Mouse (Mus musculus) limb, embryonic 12.5 days (tissue): ENCODE data around the gene Tmtc1. TPM values are rescaled to one million over a fixed set of nuclear protein-coding genes. Genes with fewer than 3 reads are reported as not detected.

Source experiments
- ATAC-seq: fragments of 200-750 bp; cut with Nextera tagmentation; 2 replicates; pipeline ENCODE4 v1.8.0; 2017; ENCODE audit warnings: low read depth, moderate TSS enrichment; ENCODE audit not compliant: insufficient number of reproducible peaks, insufficient read depth, low FRiP score, low TSS enrichment
- H3K27ac ChIP-seq: fragments of 300-500 bp; sonication (generic); 2 replicates; pipeline ENCODE4 v1.5.1; 2016; ENCODE audit warnings: mild to moderate bottlenecking, moderate library complexity
- H3K27me3 ChIP-seq: fragments of 300-500 bp; sonication (generic); 2 replicates; pipeline ENCODE4 v1.6.1; 2016; ENCODE audit warnings: mild to moderate bottlenecking, moderate library complexity
- H3K36me3 ChIP-seq: fragments of 300-500 bp; sonication (generic); 2 replicates; pipeline ENCODE4 v1.6.1; 2016; ENCODE audit warnings: mild to moderate bottlenecking, moderate library complexity
- H3K4me1 ChIP-seq: fragments of 300-500 bp; sonication (generic); replicated peaks from 2 replicates; pipeline ENCODE4 v1.6.1; 2016
- H3K4me2 ChIP-seq: fragments of 300-500 bp; sonication (generic); 2 replicates; pipeline ENCODE4 v1.6.1; 2016; ENCODE audit warnings: mild to moderate bottlenecking, moderate library complexity
- H3K4me3 ChIP-seq: fragments of 300-500 bp; sonication (generic); replicated peaks from 2 replicates; pipeline ENCODE4 v1.5.1; 2016; ENCODE audit warnings: mild to moderate bottlenecking
- H3K9ac ChIP-seq: fragments of 300-500 bp; sonication (generic); replicated peaks from 2 replicates; pipeline ENCODE4 v1.6.1; 2016; ENCODE audit warnings: mild to moderate bottlenecking, moderate library complexity
- H3K9me3 ChIP-seq: fragments of 300-500 bp; sonication (generic); 2 replicates; pipeline ENCODE4 v1.6.1; 2016; ENCODE audit warnings: mild to moderate bottlenecking, moderate library complexity
- WGBS: fragments of 180-500 bp; shearing (Covaris S2); methylation state at CpG from one replicate; pipeline ENCODE4 v1.1.7; 2016; 5-methylcytosine and 5-hydroxymethylcytosine counted together
- polyA plus RNA-seq: library from polyadenylated mRNA; unstranded; fragments of >200 nt; fragmentation: Nextera tagmentation; extraction: Ambion mirVana; gene quantifications from 2 replicates; pipeline ENCODE4 v1.2.1, GENCODE M21; 2016

Gene Tmtc1
- 1.8 and 1.9 TPM in 2 replicates for polyA plus RNA-seq

GRCm38 (mm10) chr6:148443726-148444701 is at the start of gene Tmtc1:
TSS of gene Tmtc1 (minus strand) at chr6:148444389.
- ATAC-seq, result peak; percentile 80
- no peak within 1 kb of the TSS for H3K27ac ChIP-seq
- under 1% methylated on average over 96 of the region's 99 CpGs for WGBS
- peak within 1 kb of the TSS; percentile 93 for H3K4me2 ChIP-seq
- peaks cover 29% of the 10 kb centered on the region for H3K4me1 ChIP-seq
- H3K36me3 ChIP-seq, result no peaks in the 10 kb centered on the region
- H3K4me3 ChIP-seq, result peak within 1 kb of the TSS; percentile 80
- peaks cover 49% of the 10 kb centered on the region for H3K27me3 ChIP-seq
- H3K9ac ChIP-seq, result peak within 1 kb of the TSS; percentile 69
- no peaks in the 10 kb centered on the region; the same call in 1 of the 2 replicates for H3K9me3 ChIP-seq

GRCm38 (mm10) chr6:148491849-148492248 is 47.7 kb upstream of the Tmtc1 start:
- no peak for ATAC-seq
- no peak overlapping the region for H3K4me2 ChIP-seq
- H3K4me3 ChIP-seq, result no peak overlapping the region
- no peaks in the 10 kb centered on the region for H3K27me3 ChIP-seq
- 80% methylated on average over 5 of the region's 5 CpGs for WGBS
- H3K27ac ChIP-seq, result no peak overlapping the region
- no peaks in the 10 kb centered on the region; the same call in 1 of the 2 replicates for H3K4me1 ChIP-seq
- no peaks in the 10 kb centered on the region for H3K36me3 ChIP-seq
- H3K9me3 ChIP-seq, result no peaks in the 10 kb centered on the region
- H3K9ac ChIP-seq, result no peak overlapping the region

GRCm38 (mm10) chr6:148486756-148487155 is 42.6 kb upstream of the Tmtc1 start:
- H3K9ac ChIP-seq, result no peak overlapping the region
- H3K4me3 ChIP-seq, result no peak overlapping the region
- WGBS, result 61% methylated on average over 3 of the region's 3 CpGs
- H3K4me2 ChIP-seq, result no peak overlapping the region
- H3K4me1 ChIP-seq, result no peaks in the 10 kb centered on the region
- H3K27ac ChIP-seq, result no peak overlapping the region
- no peaks in the 10 kb centered on the region for H3K36me3 ChIP-seq
- ATAC-seq, result 0 out of 2 replicates have a peak, but pooled peaks have one; percentile 26
- H3K9me3 ChIP-seq, result no peaks in the 10 kb centered on the region
- H3K27me3 ChIP-seq, result no peaks in the 10 kb centered on the region

DNA sequence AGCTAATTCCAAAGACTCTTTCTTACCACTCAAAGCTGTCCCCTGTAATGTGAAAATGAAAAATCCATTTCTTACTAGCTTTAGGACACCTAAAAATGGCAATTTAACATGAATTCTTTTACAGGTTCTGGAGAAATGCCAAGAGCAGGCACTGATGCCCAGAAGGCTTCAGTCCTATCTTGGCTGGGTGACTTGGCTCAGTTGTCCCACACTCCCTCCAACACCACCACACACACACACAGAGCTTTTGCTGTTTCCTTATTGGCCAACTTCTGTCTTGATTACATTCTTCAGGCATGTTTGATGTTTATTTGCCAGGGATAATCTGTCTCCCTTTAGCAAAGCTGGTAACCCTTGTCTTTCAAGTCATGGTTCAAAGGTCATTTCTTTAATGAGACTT is 37.7 kb upstream of the Tmtc1 start:
- Histone ChIP-seq H3K27ac (no peak overlapping the region), H3K9me3 (no peaks in the 10 kb centered on the region), H3K27me3 (no peaks in the 10 kb centered on the region), H3K9ac (no peak overlapping the region), H3K4me3 (no peak overlapping the region), H3K4me1 (peaks cover 8% of the 10 kb centered on the region), H3K36me3 (no peaks in the 10 kb centered on the region), H3K4me2 (no peak overlapping the region)
- ATAC-seq, result no peak

GRCm38 (mm10) chr6:148479671-148480237 is 35.6 kb upstream of the Tmtc1 start:
- Histone ChIP-seq H3K27ac (no peak overlapping the region), H3K4me2 (no peak overlapping the region), H3K27me3 (no peaks in the 10 kb centered on the region), H3K9ac (no peak overlapping the region), H3K36me3 (no peaks in the 10 kb centered on the region), H3K4me1 (peaks cover 8% of the 10 kb centered on the region), H3K9me3 (no peaks in the 10 kb centered on the region), H3K4me3 (no peak overlapping the region)
- 0 out of 2 replicates have a peak, but pooled peaks have one; percentile 63 for ATAC-seq
- WGBS, result 57% methylated on average over 2 of the region's 2 CpGs

GRCm38 (mm10) chr6:148478350-148478749 is 34.2 kb upstream of the Tmtc1 start:
- no peak for ATAC-seq
- WGBS, result 82% methylated on average over 6 of the region's 6 CpGs

DNA sequence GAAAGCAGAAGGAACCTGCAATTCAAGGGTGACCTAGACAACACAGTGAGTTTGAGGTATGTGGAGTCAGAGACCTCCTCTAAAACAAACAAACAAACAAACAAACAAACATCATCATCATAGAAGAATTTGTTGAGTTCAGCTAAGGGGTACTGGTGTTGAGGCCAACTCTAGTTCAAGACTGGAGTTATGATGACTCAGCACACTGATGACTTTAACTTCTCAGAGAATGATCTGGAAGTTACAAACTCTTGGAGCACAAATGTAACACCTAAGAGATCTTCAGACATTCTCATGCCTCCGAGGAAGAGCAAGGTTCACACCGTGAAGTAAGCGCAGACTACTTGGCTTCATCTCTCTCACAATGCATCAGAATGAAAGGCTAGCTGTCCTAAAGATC is 28.1 kb upstream of the Tmtc1 start:
- 95% methylated on average over 3 of the region's 3 CpGs for WGBS
- Histone ChIP-seq H3K4me3 (no peak overlapping the region), H3K9ac (no peak overlapping the region), H3K36me3 (no peaks in the 10 kb centered on the region), H3K27ac (no peak overlapping the region), H3K4me1 (peaks cover 9% of the 10 kb centered on the region), H3K4me2 (no peak overlapping the region), H3K27me3 (no peaks in the 10 kb centered on the region), H3K9me3 (no peaks in the 10 kb centered on the region)
- ATAC-seq, result no peak

More at GRCm38 (mm10) chr6:148478350-148478749, 34.2 kb upstream of the Tmtc1 start:
- Histone ChIP-seq H3K9ac (no peak overlapping the region), H3K9me3 (no peaks in the 10 kb centered on the region), H3K27me3 (no peaks in the 10 kb centered on the region), H3K36me3 (no peaks in the 10 kb centered on the region), H3K4me3 (no peak overlapping the region), H3K4me1 (peaks cover 8% of the 10 kb centered on the region), H3K27ac (no peak overlapping the region), H3K4me2 (no peak overlapping the region)

DNA sequence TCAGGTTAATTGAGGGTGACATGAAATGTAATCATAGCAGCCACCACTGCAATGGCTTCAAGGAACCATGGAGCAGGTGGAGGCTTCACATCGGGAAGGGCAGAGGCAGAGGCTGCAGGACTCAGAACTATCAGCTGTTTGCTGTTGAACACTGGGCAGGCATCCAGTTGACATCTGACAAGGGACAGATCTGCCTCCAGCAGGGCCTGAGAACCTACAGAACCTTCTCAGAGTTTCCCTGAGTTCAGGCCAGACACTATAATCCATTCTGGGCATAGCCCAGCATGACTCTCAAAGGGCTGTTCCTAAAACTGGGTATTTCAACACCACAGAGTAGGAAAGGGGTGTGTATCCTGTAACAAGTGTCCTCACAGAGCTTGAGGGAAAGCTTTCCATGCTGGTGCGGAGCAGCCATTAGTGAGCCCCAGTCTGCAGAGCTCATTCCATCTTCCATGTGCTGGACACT is 23.8 kb upstream of the Tmtc1 start:
- no peaks in the 10 kb centered on the region for H3K36me3 ChIP-seq
- peaks cover 11% of the 10 kb centered on the region for H3K4me1 ChIP-seq

DNA sequence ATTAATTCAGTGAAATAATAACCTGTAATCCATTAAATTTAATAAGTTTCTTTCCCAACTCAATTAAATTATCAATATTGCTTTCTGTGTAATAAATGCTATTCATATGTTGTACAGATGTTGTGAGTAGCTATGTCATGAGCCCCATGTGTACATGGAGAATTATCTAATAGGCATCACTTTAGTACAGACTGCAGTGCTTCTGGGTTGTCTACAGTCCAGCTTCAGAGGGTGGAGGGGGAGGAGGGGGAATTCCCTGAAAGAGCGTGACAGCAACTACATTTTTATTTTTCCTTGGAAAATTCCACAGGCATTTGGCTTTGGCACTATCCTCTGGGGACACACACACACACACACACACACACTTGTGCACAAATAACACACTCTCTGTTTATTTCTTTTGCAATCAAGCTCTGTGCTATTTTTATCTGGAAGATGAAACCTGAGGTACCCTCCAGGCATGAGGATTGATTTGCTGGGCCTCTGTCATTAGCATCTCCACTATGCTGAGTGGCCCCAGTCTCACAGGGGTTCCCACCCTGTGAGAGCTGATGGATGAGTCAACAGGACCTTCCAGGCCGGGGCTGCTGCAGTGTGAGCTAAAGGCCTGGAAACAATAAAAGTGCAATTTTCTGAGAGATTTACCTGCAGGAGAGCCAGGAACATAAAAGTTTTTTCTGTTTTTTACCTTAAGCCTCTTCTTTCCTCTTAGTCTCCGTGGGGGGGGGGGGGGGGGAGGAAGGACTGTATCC is 23.2 kb upstream of the Tmtc1 start:
- Histone ChIP-seq H3K4me3 (no peak overlapping the region), H3K9ac (no peak overlapping the region), H3K27ac (no peak overlapping the region), H3K4me2 (no peak overlapping the region), H3K4me1 (peaks cover 11% of the 10 kb centered on the region), H3K27me3 (no peaks in the 10 kb centered on the region), H3K36me3 (no peaks in the 10 kb centered on the region), H3K9me3 (no peaks in the 10 kb centered on the region)
- ATAC-seq, result peak; percentile 78
- 14% methylated on average over 3 of the region's 3 CpGs for WGBS

More for the DNA sequence above, 23.8 kb upstream of the Tmtc1 start:
- peak; percentile 90 for ATAC-seq
- H3K4me3 ChIP-seq, result no peak overlapping the region
- H3K4me2 ChIP-seq, result no peak overlapping the region
- 35% methylated on average over 2 of the region's 2 CpGs for WGBS
- H3K9me3 ChIP-seq, result no peaks in the 10 kb centered on the region
- H3K9ac ChIP-seq, result no peak overlapping the region
- H3K27me3 ChIP-seq, result no peaks in the 10 kb centered on the region
- H3K27ac ChIP-seq, result 0 out of 2 replicates have a peak overlapping the region, but pooled peaks have one; percentile 7

DNA sequence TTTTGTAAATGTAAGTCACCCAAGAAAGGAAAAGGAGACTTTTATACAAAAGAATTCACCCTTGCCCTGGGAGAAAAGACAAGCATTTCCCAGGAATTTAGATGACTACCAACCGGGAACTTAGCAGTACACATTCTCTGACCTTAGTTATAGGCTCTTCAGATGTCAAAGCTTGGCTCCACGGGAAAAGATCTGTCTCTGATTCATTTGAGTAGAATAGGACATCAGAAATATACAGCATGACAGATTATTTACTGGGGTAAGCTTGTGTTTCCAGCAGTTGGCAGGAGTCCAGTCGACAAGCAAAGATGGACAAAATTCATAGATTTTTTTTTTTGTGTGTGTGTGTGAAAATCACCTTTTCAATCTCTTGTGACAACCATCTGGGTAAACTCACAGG is 15.4 kb upstream of the Tmtc1 start:
- no peak overlapping the region for H3K27ac ChIP-seq
- H3K4me1 ChIP-seq, result no peaks in the 10 kb centered on the region; the same call in 1 of the 2 replicates
- no peaks in the 10 kb centered on the region for H3K27me3 ChIP-seq
- H3K36me3 ChIP-seq, result no peaks in the 10 kb centered on the region
- H3K4me3 ChIP-seq, result no peak overlapping the region
- peaks cover 9% of the 10 kb centered on the region for H3K9me3 ChIP-seq
- 76% methylated on average over 3 of the region's 3 CpGs for WGBS
- H3K9ac ChIP-seq, result no peak overlapping the region
- H3K4me2 ChIP-seq, result no peak overlapping the region
- no peak for ATAC-seq

DNA sequence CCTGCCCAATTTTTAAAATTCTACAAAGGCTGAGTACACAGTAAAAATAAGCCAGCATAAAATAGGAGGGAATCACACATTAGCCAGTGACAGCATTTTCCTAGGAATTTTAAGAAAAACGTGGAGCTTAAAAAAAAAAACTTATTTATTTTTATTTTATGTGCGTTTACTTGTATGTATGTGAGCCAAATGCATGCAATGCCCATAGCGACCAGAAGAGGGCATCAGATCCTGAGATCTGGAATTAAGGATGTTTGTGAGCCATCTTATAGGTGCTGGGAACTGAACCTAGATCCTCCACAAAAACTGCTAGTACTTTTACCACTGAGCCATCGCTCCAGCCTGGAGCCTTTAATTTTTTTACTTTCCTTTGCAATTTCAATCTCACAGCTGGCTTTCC is 11.3 kb upstream of the Tmtc1 start:
- Histone ChIP-seq H3K9me3 (peaks cover 9% of the 10 kb centered on the region), H3K4me3 (no peak overlapping the region), H3K27me3 (no peaks in the 10 kb centered on the region), H3K36me3 (no peaks in the 10 kb centered on the region), H3K27ac (no peak overlapping the region), H3K9ac (no peak overlapping the region), H3K4me1 (no peaks in the 10 kb centered on the region), H3K4me2 (no peak overlapping the region)
- 75% methylated on average over 4 of the region's 4 CpGs for WGBS
- ATAC-seq, result no peak
